Mouse (Mus musculus) erythroid progenitor cell, adult 5-6 weeks (primary cell): ENCODE measurements around the gene Rps15. TPM values are rescaled to one million over a fixed set of nuclear protein-coding genes. Genes with fewer than 3 reads are reported as not detected.
"Not testable (repeated sequence)": the region's sequence is repeated elsewhere in the genome, so short reads cannot be mapped to it uniquely, and the experiment has no call there.

Experiments
- ATAC-seq: replicated peaks from 2 replicates; pipeline ENCODE4 v1.8.0; 2016; ENCODE audit warnings: moderate number of reproducible peaks, mild to moderate bottlenecking, moderate TSS enrichment, inconsistent platforms; ENCODE audit not compliant: poor library complexity, low FRiP score, severe bottlenecking
- total RNA-seq, 2 experiments: library from RNA; stranded (forward) in 1 of 2; stranded (reverse) in 1 of 2; fragments of 150-400 nt in 1 of 2; fragments of 186-747, 209-891 nt in 1 of 2; gene quantifications; 2 replicates each; pipeline versions ENCODE4 v1.2.3 to v1.2.4; 2015 to 2017; ENCODE audit warnings: low replicate concordance in 2 of 2

Gene Rps15
- total RNA-seq (2015; ENCODE audit: low replicate concordance) = 689 and 862 TPM in 2 replicates
- 557 and 668 TPM in 2 replicates for total RNA-seq (2017; ENCODE audit: low replicate concordance)

- peak; percentile 92 for ATAC-seq
Measured at GRCm38 (mm10) chr10:80292251-80293146, at the start of gene Rps15. Gene Rps15 (plus strand): TSS chr10:80292453.

GRCm38 (mm10) chr10:80242607-80243006 is 49.6 kb upstream of the Rps15 start:
- ATAC-seq = no peak

- no peak for ATAC-seq
Measured at GRCm38 (mm10) chr10:80244791-80245399, 47.4 kb upstream of the Rps15 start.

GRCm38 (mm10) chr10:80245600-80245999 is 46.7 kb upstream of the Rps15 start:
- peak; percentile 58 for ATAC-seq

GRCm38 (mm10) chr10:80247849-80248248 is 44.4 kb upstream of the Rps15 start:
- ATAC-seq = no peak

- not testable (repeated sequence) for ATAC-seq
Measured at GRCm38 (mm10) chr10:80248437-80248836, 43.8 kb upstream of the Rps15 start.

- peak; percentile 85 for ATAC-seq
Measured at GRCm38 (mm10) chr10:80248971-80249640, 43.1 kb upstream of the Rps15 start, which contains the start of gene Ndufs7. Gene Ndufs7 (plus strand): TSS chr10:80249121.

- ATAC-seq = no peak
Measured at GRCm38 (mm10) chr10:80250059-80250458, 42.2 kb upstream of the Rps15 start.

GRCm38 (mm10) chr10:80250573-80250972 is 41.7 kb upstream of the Rps15 start:
- ATAC-seq = no peak

GRCm38 (mm10) chr10:80252011-80252410 is 40.2 kb upstream of the Rps15 start:
- no peak for ATAC-seq

- ATAC-seq = no peak
Measured at GRCm38 (mm10) chr10:80252493-80253274, 39.6 kb upstream of the Rps15 start.

- no peak for ATAC-seq
Measured at GRCm38 (mm10) chr10:80253551-80253950, 38.7 kb upstream of the Rps15 start.

- no peak for ATAC-seq
Measured at GRCm38 (mm10) chr10:80254331-80255297, 37.6 kb upstream of the Rps15 start.

GRCm38 (mm10) chr10:80255881-80256535 is 36.2 kb upstream of the Rps15 start:
- ATAC-seq = no peak

- no peak for ATAC-seq
Measured at GRCm38 (mm10) chr10:80257936-80258335, 34.3 kb upstream of the Rps15 start.

GRCm38 (mm10) chr10:80258752-80259462 is 33.3 kb upstream of the Rps15 start:
- ATAC-seq = no peak

GRCm38 (mm10) chr10:80259463-80259805 is 32.8 kb upstream of the Rps15 start:
- ATAC-seq = no peak
